Mouse (Mus musculus): Measurements from ENCODE around the gene Map7.

Map7 gene

DNA sequence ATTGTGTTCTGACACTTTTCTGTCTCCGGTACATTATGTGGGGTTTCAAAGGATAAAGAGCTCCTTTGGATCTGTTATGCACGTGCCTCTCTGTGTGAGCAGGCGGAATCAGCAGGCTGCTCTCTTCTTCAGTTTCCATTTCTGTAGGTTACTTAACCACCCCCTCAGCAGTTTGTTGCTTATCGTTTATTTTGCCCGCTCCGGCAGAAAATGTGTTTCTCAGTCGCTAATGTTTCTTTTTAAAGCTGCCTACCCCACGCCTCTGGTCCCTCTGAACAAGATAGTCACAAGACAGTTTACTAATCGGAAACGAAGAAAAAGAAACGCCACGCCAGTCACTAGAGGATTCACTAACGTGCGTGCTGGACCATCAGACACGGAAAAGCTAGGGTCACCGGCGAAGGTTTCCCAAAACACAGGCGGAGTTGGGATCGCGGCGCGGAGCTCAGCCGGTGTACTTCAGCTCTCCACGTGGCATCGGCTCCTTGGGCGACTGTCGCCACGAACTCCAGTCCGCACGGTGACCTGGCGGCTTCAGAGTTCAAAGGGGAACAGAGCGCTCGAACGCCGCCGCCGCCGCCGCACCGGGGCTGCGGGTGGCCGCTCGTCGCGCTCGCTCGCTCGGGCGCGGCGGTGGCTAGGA lies at the start of gene Map7:
Map7 (plus strand) TSS at position 342 of the 643 bp plus-strand sequence.
- DNase-seq (ENCODE audit: extremely low spot score, low read depth, low spot score): no peak

DNA sequence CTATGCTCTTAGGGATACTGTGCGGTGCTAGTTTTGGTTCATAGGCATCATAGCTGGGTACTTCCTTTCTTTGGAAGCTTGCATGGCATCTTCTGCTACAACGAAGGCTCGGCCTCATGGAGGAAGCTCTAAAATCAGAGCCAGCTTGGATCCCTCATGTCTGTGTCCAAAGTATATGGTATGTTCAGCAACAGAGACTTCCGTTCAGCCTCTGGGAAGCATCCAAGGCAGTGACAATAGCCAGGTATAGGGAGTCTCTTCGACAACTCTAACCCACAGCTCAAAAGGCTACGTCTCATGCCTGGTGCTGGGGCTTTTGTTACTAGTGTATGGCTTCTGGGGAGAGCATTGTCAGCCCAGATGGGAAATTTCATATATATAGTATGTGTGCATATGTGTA lies 46.8 kb upstream of the Map7 start:
- no peak for DNase-seq (ENCODE audit: extremely low spot score, low read depth, low spot score)

DNA sequence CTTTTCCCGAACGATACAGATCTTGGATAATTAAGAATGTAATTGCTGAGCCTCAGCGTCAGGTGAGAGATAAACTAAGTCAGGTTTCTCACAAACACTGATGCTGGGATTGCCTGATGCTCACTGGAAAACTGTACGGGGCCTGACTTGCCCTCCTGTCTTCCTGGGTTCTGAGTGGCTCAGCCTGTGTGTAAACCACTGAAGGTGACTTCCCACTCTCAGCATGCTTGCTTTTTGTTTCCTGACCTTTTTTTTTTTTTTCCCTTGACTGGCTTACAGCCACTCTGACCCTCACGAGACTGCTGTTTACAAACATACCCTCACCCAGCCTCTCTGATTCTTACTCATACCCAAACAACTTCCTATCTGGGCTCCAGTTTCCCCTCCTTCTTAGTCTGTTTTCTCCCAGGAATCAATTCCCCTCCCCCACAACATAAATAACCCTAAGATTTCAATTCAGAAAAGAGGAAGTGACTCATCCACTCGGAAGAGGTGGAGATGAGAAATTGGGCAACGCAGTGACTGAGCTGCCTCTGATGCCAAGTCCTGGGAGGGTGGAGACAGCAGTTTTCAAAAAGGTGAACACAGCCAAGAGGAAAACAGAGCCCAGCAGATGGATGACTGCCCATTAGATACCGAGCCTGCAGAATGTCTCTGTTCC lies 43.9 kb upstream of the Map7 start:
- DNase-seq (ENCODE audit: extremely low spot score, low read depth, low spot score): no peak

- no peak for DNase-seq (ENCODE audit: extremely low spot score, low read depth, low spot score)
Measured at GRCm38 (mm10) chr10:20105575-20105974, 42.7 kb upstream of the Map7 start.

GRCm38 (mm10) chr10:20107031-20107430 lies 41.2 kb upstream of the Map7 start:
- no peak for DNase-seq (ENCODE audit: extremely low spot score, low read depth, low spot score)

DNA sequence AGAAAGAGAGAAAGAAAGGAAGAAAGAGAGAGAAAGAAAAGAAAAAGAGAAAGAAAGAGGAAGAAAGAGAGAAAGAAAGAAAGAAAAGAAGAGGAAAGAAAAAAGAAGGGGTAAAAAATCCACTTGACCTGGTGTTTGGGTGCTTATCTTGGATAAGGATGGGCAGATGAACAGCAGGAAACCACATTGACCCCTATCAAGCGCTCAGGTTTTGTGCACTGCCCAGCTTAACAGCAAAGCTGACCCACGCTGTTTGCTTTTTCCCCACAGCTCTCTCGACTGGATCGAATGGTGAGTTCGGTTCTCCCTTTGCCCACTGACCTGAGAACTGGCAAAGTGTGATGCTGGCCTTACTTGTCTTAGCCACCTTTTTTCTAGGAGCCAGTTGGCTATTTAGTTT lies 36.8 kb upstream of the Map7 start:
- DNase-seq (ENCODE audit: extremely low spot score, low read depth, low spot score): no peak

DNA sequence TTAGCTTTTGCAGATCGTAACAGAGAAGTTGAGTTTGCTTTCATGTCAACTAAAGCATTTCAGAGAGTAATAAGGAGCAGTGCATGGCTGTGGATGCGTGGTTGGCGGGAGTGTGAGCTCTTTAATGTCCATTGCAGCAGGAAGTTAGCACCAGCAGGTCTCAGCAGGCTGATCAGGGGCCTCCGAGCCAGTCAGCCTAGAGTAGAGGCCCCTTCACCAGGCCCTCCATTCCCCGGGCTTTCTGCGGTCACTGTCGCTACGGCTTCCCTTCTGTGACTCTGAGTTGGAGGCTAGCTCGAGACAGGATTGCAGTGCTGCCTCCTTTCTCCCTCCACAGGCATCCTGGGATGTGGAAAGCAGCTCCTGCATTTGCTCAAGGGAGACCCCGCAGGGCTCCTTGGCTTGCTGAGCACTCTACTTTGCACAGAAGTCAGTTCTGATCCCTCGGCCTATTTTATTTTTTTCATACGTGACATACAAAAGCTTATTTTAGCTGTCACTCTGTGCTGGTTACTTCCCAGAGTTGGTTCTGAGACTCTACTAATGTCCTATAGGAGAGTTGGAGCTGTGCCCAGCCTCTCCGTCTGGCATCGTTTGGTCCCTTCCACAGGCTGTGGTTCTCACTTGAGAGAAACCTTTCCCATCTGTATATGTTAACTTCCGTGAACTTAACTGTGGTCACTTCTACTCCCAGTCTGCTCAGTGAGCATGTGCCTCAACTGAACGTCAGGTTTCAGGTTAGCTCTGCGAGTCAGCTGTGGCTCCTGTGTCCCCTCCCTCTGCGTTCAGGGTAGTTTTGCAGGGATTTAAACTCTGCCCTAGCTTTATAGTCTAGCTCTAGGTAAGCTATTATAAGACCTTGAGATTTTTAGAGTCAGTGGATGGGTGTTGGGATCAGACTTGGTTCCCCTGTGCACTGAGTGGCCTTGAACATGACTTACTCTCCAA lies 36.0 kb upstream of the Map7 start:
- DNase-seq (ENCODE audit: extremely low spot score, low read depth, low spot score): no peak

DNA sequence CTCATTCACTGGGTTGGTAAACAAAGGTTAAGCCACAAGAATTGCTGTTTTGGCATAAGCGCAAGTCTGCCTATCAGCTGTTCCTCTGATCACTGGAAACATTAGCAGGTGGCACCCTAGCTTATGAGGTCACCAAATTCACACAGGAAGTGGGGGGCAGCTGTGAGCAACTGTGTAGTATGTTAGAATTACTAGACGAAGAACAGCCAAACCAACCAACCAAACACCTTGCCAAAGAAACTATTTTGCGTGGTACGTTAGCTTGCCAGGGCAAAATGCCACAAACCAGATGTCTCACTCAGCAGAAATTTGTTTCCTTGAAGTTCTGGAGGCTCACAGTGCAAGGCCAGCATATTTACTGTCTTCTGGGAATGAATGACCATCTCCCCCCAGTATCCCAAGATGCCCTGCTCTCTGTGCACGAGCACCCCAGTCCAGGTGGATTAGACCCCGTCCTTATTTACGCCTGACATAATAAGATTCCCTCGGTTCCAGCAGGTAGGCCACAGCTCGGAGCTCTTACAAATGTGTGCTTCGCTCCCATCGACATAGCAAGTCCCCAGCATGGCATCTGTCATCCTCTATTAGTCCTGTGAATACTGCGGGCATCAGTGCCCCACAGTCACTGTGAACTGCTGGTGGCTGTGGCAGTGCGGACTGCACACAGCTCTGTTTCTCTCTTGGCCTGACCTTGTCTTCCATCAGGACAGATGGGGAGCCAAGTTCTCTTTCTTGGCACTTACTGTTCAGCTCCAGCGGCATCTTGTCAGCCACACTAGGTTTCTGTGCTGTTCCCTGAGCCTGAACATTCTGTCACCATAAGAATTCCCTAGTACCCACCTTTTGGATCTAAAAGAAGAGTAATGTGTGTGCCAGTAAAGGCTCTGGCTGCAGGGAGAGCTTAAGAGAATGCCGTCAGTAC lies 28.5 kb upstream of the Map7 start:
- DNase-seq (ENCODE audit: extremely low spot score, low read depth, low spot score): no peak

DNA sequence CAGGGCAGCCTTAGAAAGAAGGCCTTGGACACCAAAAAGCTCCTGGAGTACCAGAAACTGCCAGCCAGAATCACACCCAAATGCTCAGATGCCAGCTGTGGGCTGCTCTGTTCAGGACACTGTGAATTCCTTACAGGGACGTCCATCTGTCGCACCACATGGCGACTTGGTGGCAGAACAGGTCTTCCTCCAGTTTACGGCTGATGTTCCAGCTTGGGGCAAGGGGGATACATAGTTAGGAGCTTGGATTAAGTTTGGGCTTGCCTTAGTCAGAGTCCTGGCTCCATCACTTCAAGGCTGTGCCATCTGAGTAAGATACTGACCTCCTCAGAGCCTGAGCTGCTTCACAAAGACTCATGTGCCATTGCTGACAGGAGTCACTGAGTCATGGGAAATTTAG lies 26.3 kb upstream of the Map7 start:
- no peak for DNase-seq (ENCODE audit: extremely low spot score, low read depth, low spot score)

- DNase-seq (ENCODE audit: extremely low spot score, low read depth, low spot score): no peak
Measured at GRCm38 (mm10) chr10:20123401-20123800, 24.9 kb upstream of the Map7 start.

DNA sequence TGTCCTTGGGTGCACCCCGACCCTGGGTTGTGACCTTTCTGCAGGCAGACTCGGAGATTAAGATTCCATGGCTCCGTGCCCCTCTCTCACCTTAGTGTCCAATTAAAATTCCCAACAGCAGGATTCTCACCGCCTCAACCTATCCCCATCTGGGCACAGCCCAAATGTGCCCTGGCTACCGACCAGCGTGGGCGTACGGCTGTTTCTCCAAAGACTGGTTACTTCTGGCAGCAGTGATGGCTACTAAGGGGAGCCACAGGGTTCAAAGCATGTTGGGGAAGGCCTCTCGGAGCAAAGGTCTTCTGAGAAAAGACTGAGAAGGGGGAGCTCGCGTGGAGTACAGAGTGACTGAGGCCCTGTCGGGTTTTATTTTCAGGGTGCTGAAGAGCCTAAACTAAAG lies 23.7 kb upstream of the Map7 start:
- DNase-seq (ENCODE audit: extremely low spot score, low read depth, low spot score): no peak

DNA sequence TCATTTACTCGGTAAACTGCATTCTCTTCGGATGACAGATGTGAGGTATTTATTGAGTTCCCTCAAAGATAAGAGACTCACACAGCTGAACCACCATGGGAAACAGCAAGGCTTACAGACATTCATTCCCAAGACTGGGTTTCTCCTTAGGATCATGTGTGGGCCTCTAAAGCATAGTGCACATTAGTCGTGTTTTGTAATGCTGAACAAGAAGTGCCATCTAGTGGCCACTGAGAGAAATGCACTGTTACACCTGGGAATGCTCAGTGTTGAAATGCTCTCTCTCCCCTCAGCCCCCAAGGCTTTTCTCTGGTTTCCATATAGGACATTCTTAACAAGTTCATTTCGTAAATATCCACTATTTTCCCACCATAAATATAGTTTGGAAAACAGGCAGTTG lies 23.0 kb upstream of the Map7 start:
- DNase-seq (ENCODE audit: extremely low spot score, low read depth, low spot score): peak; percentile 60

DNA sequence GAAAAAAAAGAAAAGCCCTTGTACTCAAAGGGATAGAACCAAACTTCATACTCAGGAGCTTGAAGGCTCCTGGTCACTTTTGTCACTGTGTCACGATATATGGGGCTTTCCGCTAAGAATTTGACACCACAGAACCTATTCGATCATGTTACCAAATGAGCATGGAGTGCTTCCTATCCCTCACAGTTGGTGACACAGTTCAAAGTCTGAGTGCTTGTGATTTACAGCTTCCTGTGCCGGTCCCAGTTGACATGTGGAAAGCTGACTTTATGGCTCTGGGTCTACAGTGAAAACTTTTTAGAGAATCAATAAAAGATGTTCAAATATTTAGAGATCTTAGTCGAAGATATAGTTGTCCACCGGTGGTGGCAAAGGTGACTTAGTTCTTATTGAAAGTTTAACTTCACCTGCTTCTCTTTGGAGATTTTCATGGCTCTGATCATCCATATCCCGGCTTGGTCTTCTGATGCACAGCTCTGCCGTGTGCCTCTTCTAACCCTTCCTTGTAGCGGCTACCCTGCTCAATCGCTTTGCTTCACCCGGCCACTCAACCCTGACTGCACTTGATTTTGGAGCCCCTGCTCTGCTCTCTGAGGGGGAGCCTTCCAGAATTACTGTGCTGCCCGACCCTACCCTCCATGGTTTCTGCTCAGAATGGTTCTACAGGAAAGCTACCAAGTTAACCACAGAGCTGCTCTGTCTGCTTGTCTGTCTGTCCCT lies 15.2 kb upstream of the Map7 start:
- DNase-seq (ENCODE audit: extremely low spot score, low read depth, low spot score): no peak

- no peak for DNase-seq (ENCODE audit: extremely low spot score, low read depth, low spot score)
Measured at GRCm38 (mm10) chr10:20135350-20136058, 12.8 kb upstream of the Map7 start.

GRCm38 (mm10) chr10:20136505-20136904 lies 11.8 kb upstream of the Map7 start:
- no peak for DNase-seq (ENCODE audit: extremely low spot score, low read depth, low spot score)

DNA sequence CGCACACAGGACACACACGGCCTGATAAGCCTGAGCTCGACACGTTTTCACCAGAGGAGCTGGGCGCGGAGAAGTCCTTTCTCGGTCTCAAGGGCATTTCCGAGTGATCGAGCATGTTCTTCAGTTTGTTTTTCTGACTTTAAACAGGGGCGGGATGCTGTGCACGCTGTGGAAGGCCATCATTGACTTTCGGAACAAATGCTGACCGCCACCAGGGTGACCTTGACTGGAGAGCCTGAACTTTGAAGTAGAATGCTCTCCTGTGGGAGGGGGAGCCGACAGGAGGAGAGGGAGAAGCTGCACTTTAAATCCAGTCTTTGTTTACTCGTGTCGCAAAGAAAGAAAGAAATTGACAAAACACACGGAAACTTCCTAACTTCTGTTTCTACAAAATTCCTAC lies 6.9 kb upstream of the Map7 start:
- DNase-seq (ENCODE audit: extremely low spot score, low read depth, low spot score): no peak

DNA sequence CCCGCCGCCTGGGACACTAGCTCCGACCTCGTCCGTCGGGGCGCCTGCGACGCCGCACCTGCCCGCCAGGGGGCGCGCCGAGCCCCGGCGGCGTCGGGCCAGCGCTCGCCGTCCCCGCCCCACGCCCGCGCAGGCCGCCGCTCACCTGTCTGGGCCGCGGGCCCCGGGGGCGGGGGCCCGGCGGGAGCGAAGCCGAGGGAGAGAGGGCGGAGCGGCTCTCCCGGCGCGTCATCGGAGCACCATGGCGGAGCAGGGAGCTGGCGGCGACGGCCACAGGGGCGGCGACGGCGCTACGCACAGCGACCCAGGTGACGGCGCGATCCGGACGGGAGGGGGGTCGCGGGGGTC lies 476 bp downstream of the Map7 start:
- DNase-seq (ENCODE audit: extremely low spot score, low read depth, low spot score): no peak

- DNase-seq (ENCODE audit: extremely low spot score, low read depth, low spot score): no peak
Measured at GRCm38 (mm10) chr10:20149121-20149834, 1.0 kb downstream of the Map7 start.

DNA sequence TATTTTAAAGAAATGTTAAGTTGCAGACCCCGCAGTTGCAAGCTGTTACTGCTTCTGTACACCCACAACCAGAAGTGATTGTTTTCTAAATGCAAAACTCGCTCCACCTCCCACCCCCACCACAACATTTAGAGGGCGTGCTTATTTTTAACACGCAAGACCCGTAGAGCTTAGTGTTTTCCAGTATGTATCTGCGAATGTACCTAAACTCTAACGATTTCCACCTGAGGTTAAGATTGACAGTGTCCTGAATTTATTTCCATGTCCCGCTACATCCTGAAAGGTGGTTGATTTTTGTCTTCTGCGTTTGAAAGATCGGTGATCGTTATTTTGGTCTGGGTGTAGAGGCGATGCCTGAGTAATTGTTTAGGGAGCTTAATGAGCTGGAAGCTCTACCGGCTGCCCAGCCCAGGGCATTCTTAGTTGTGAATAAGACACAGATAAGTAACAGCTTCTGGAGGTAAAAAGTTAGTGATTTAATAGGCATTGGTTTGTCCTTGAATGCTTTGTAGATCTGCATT lies 1.6 kb downstream of the Map7 start:
- no peak for DNase-seq (ENCODE audit: extremely low spot score, low read depth, low spot score)

Data from hindlimb bud, embryonic 11.5 days (tissue).